Mouse (Mus musculus) G1E (cell line): ENCODE data around the gene Prss34.

Source experiments
- CTCF ChIP-seq: IDR thresholded peaks from 2 replicates; pipeline ENCODE4 v1.5.1; 2012; ENCODE audit warnings: low read depth, low read length, inconsistent platforms, mixed read lengths
- GATA1 ChIP-seq: IDR thresholded peaks from 2 replicates; pipeline ENCODE4 v1.6.1; 2012; ENCODE audit warnings: borderline replicate concordance, low read length, inconsistent platforms, mixed read lengths
- GATA2 ChIP-seq: IDR thresholded peaks from 2 replicates; pipeline ENCODE4 v1.6.1; 2012; ENCODE audit warnings: low read depth, low read length, inconsistent platforms, borderline replicate concordance
- TAL1 ChIP-seq: conservative IDR thresholded peaks from 2 replicates; pipeline ENCODE4 v1.6.1; 2012; ENCODE audit warnings: low read depth, low read length, inconsistent platforms, mixed read lengths

- TF ChIP-seq CTCF, result no peak
- no peak for TF ChIP-seq GATA1
- no peak for TF ChIP-seq GATA2
- no peak for TF ChIP-seq TAL1
Observed at GRCm38 (mm10) chr17:25256140-25256754, 41.9 kb upstream of the Prss34 start, which contains the start of gene Baiap3.
